In genomic region chrX:134350205-134350604, GRCm38 (mm10) we compare ENCODE assay signal across 35 mouse cellular contexts. TPM values are rescaled to one million over a fixed set of nuclear protein-coding genes. Genes with fewer than 3 reads are reported as not detected.
"Had no signal": no experiment of that assay in that cellular context is flagged by ENCODE, and none has a peak within 500 bp of the region (broad histone marks: within the 10 kb centered on the region; RNA-seq: fewer than 3 reads in every experiment).

No protein-coding gene starts in this region.

- H3K4me3 ChIP-seq: heart, embryonic 10.5 days; heart, embryonic 12.5 days; heart, embryonic 13.5 days; heart, embryonic 15.5 days; hindbrain, embryonic 10.5 days; hindbrain, embryonic 12.5 days; hindbrain, embryonic 13.5 days; hindbrain, embryonic 15.5 days; intestine, embryonic 15.5 days; kidney, embryonic 15.5 days; layer of hippocampus, adult 2 months had no signal

- H3K36me3 ChIP-seq: heart, embryonic 15.5 days; hindbrain, embryonic 12.5 days; hindbrain, embryonic 13.5 days; hindbrain, embryonic 15.5 days; intestine, embryonic 15.5 days had no signal

- H3K9me3 ChIP-seq: heart, embryonic 10.5 days; heart, embryonic 12.5 days; heart, embryonic 13.5 days; heart, embryonic 15.5 days; hindbrain, embryonic 10.5 days; hindbrain, embryonic 12.5 days; hindbrain, embryonic 13.5 days; hindbrain, embryonic 15.5 days; intestine, embryonic 15.5 days; kidney, embryonic 15.5 days had no signal

- DNase-seq: heart, postnatal 10 days; heart, postnatal 14 days; heart, postnatal 36 days; heart, postnatal 4 days; kidney, adult 11 months; kidney, adult 18-20 months; kidney, adult 2 months; kidney, adult 8-10 months; kidney, adult 9 months; kidney, postnatal 10 days; kidney, postnatal 14 days; kidney, postnatal 25 days; kidney, postnatal 36 days; kidney, postnatal 4 days; layer of hippocampus, adult 9-11 months; layer of hippocampus, postnatal 36 days had no signal

- H3K27ac ChIP-seq: heart, embryonic 10.5 days; heart, embryonic 13.5 days; heart, embryonic 15.5 days; hindbrain, embryonic 10.5 days; hindbrain, embryonic 12.5 days; hindbrain, embryonic 13.5 days; hindbrain, embryonic 14.5 days; hindbrain, embryonic 15.5 days; hindbrain, postnatal 0 days; intestine, embryonic 15.5 days; kidney, embryonic 15.5 days; kidney, postnatal 0 days; layer of hippocampus, adult 2 months had no signal

- H3K4me1 ChIP-seq: heart, embryonic 10.5 days; heart, embryonic 12.5 days; heart, embryonic 13.5 days; heart, embryonic 15.5 days; hindbrain, embryonic 10.5 days; hindbrain, embryonic 12.5 days; hindbrain, embryonic 13.5 days; hindbrain, embryonic 15.5 days; intestine, embryonic 15.5 days; kidney, embryonic 15.5 days had no signal

- H3K9ac ChIP-seq: heart, embryonic 12.5 days; heart, embryonic 13.5 days; heart, embryonic 15.5 days; hindbrain, embryonic 12.5 days; hindbrain, embryonic 13.5 days; hindbrain, embryonic 14.5 days; hindbrain, embryonic 15.5 days; intestine, embryonic 15.5 days; kidney, embryonic 15.5 days had no signal

- H3K4me2 ChIP-seq: heart, embryonic 11.5 days; heart, embryonic 12.5 days; heart, embryonic 13.5 days; heart, embryonic 15.5 days; hindbrain, embryonic 12.5 days; hindbrain, embryonic 13.5 days; hindbrain, embryonic 14.5 days; hindbrain, embryonic 15.5 days; intestine, embryonic 15.5 days; kidney, embryonic 15.5 days had no signal

- ATAC-seq: hindbrain, embryonic 16.5 days; hindbrain, postnatal 0 days; inflammation-experienced regulatory T-cells, adult 6 months; intestine, embryonic 15.5 days; intestine, embryonic 16.5 days; intestine, postnatal 0 days had no signal

- H3K27me3 ChIP-seq: heart, embryonic 12.5 days; heart, embryonic 13.5 days; heart, embryonic 15.5 days; hindbrain, embryonic 12.5 days; hindbrain, embryonic 13.5 days; hindbrain, embryonic 15.5 days; intestine, embryonic 15.5 days had no signal

RNA-seq across cellular contexts. Expression of gene Tmem35a, which starts 55.2 kb away (rescaled TPM):
- polyA plus RNA-seq: inflammation-experienced regulatory T-cells, adult 6 months had no signal
